Mouse (Mus musculus) c-Kit-positive CD71-positive TER-119-negative erythroid progenitor cells, embryonic 14.5 days (primary cell): Measurements from ENCODE around the gene Fstl1.

Experiments used
- DNase-seq: peaks from one replicate; pipeline ENCODE4 v3.0.0-alpha.2; 2013; ENCODE audit warnings: low read depth

Fstl1 gene

GRCm38 (mm10) chr16:37824778-37825505 is 48.3 kb downstream of the Fstl1 start:
- DNase-seq: no peak

GRCm38 (mm10) chr16:37826286-37826685 is 49.6 kb downstream of the Fstl1 start:
- no peak for DNase-seq

GRCm38 (mm10) chr16:37831041-37831440 is 54.4 kb downstream of the Fstl1 start:
- no peak for DNase-seq

- no peak for DNase-seq
These were observed 60.9 kb downstream of the Fstl1 start for GRCm38 (mm10) chr16:37837571-37837970.

- DNase-seq: no peak
These were observed 65.8 kb downstream of the Fstl1 start for GRCm38 (mm10) chr16:37842439-37842838.

GRCm38 (mm10) chr16:37843740-37844139 is 67.1 kb downstream of the Fstl1 start:
- no peak for DNase-seq

- DNase-seq: no peak
These were observed 68.7 kb downstream of the Fstl1 start for GRCm38 (mm10) chr16:37845202-37845925.

GRCm38 (mm10) chr16:37847081-37847480 is 70.4 kb downstream of the Fstl1 start:
- DNase-seq: no peak

GRCm38 (mm10) chr16:37851366-37851765 is 74.7 kb downstream of the Fstl1 start:
- no peak for DNase-seq

GRCm38 (mm10) chr16:37853279-37853678 is 76.6 kb downstream of the Fstl1 start:
- DNase-seq: no peak

- DNase-seq: no peak
These were observed 77.4 kb downstream of the Fstl1 start for GRCm38 (mm10) chr16:37854054-37854453.

- no peak for DNase-seq
These were observed 77.9 kb downstream of the Fstl1 start for GRCm38 (mm10) chr16:37854593-37854992.

- DNase-seq: no peak
These were observed 78.9 kb downstream of the Fstl1 start for GRCm38 (mm10) chr16:37855583-37855982.

GRCm38 (mm10) chr16:37856327-37856726 is 79.7 kb downstream of the Fstl1 start:
- no peak for DNase-seq

- DNase-seq: no peak
These were observed 80.8 kb downstream of the Fstl1 start for GRCm38 (mm10) chr16:37857495-37857894.

- DNase-seq: no peak
These were observed 83.5 kb downstream of the Fstl1 start for GRCm38 (mm10) chr16:37860213-37860612.

- DNase-seq: no peak
These were observed 84.4 kb downstream of the Fstl1 start, which contains the start of gene Gm36028 for GRCm38 (mm10) chr16:37861029-37861428. Gene Gm36028 (minus strand): TSS chr16:37861146.

GRCm38 (mm10) chr16:37863876-37864275 is 87.2 kb downstream of the Fstl1 start:
- DNase-seq: no peak

- no peak for DNase-seq
These were observed 89.2 kb downstream of the Fstl1 start for GRCm38 (mm10) chr16:37865841-37866240.

- peak; percentile 48 for DNase-seq
These were observed 91.3 kb downstream of the Fstl1 start, which contains the start of gene Lrrc58 for GRCm38 (mm10) chr16:37867791-37868505. Gene Lrrc58 (plus strand): TSS chr16:37868389.

GRCm38 (mm10) chr16:37868506-37869469 is 92.1 kb downstream of the Fstl1 start:
- DNase-seq: peak; percentile 14
